Mouse (Mus musculus): Measurements from ENCODE around the gene Lrit3. TPM values are rescaled to one million over a fixed set of nuclear protein-coding genes. Genes with fewer than 3 reads are reported as not detected.

Gene Lrit3
- polyA plus RNA-seq (2012; rRNA removed) (not detected in 2 replicates), polyA plus RNA-seq (2014; fragmentation: Nextera tagmentation; extraction: Ambion mirVana) (not detected in 2 replicates)

DNA sequence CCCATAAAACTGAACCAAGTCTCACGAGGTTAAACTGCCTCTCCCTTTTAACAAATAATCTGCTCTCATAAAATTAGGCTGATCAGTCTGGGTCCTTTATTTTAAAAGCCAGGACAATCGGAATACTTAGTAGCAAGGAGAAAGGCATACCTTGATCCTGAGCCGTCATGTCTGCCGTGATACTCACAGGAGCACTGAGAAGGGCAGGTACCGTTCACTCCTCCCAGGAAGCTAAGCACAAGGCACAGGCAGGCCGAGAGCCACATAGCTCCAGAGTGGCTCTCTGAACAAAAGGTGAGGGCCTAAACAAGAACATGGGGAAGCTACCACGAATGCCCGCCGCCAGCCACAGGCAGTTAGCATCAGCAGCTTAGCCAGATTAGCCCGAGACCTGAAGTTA lies at the start of gene Lrit3:
Lrit3 (minus strand) TSS at position 266 of the 400 bp plus-strand sequence.
- Histone ChIP-seq H3K9ac (replicated peaks) (no peak within 1 kb of the TSS), H3K4me2 (ENCODE audit: low read depth) (no peak within 1 kb of the TSS), H3K36me3 (replicated peaks; ENCODE audit: control insufficient read depth, insufficient read depth, low read depth) (no peaks in the 10 kb centered on the region), H3K27me3 (ENCODE audit: control insufficient read depth, insufficient read depth, low read length) (no peaks in the 10 kb centered on the region), H3K27ac (no peak within 1 kb of the TSS), H3K4me1 (replicated peaks; ENCODE audit: control insufficient read depth in 2 of 2, insufficient read depth in 2 of 2, low read length in 1 of 2) (no peaks in the 10 kb centered on the region), H3K4me3 (ENCODE audit: insufficient read depth in 1 of 2, low read depth in 2 of 2, low read length in 2 of 2) (no peak within 1 kb of the TSS), H3K9me3 (ENCODE audit: control insufficient read depth, low read length) (no peaks in the 10 kb centered on the region)
- DNase-seq (ENCODE audit: low read depth in 3 of 3, low spot score in 3 of 3) (no peak), ATAC-seq (ENCODE audit: insufficient read depth) (no peak)
- no peak for TF ChIP-seq CTCF (IDR thresholded peaks at IDR 0.05; ENCODE audit: low read depth)
- TF ChIP-seq EP300 (IDR thresholded peaks at IDR 0.05; ENCODE audit: low read depth) = no peak
- 67% methylated on average over 10 of the region's 10 CpGs for WGBS (ENCODE audit: insufficient replicate concordance)

DNA sequence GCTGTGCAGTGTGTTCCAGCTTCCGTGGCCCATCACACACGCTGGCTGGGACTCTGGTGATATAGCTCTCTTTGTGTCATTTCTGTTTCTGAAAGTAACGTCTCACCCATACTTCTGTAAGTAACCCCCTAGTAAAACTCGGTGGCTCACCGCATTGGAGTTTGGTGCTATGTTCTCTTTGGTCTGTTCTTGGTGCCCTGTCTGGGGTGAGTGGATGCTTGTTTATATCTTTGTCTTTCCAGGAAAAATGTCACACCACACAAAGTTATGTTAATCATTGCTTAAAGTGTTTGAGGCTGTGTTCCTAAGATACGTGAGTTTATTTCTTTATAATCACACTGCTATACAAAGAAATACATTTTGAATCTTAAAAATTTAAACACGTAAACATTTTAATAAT lies 43.0 kb upstream of the Lrit3 start:
- Histone ChIP-seq H3K27ac (no peak overlapping the region), H3K36me3 (replicated peaks; ENCODE audit: control insufficient read depth, insufficient read depth, low read depth) (no peaks in the 10 kb centered on the region), H3K4me3 (ENCODE audit: insufficient read depth in 1 of 2, low read depth in 2 of 2, low read length in 2 of 2) (no peak overlapping the region), H3K4me1 (replicated peaks; ENCODE audit: control insufficient read depth in 2 of 2, insufficient read depth in 2 of 2, low read length in 1 of 2) (no peaks in the 10 kb centered on the region), H3K27me3 (ENCODE audit: control insufficient read depth, insufficient read depth, low read length) (no peaks in the 10 kb centered on the region), H3K9ac (replicated peaks) (no peak overlapping the region), H3K9me3 (ENCODE audit: control insufficient read depth, low read length) (no peaks in the 10 kb centered on the region), H3K4me2 (ENCODE audit: low read depth) (no peak overlapping the region)
- DNase-seq (ENCODE audit: low read depth in 3 of 3, low spot score in 3 of 3) (no peak), ATAC-seq (ENCODE audit: insufficient read depth) (no peak)
- no peak for TF ChIP-seq EP300 (IDR thresholded peaks at IDR 0.05; ENCODE audit: low read depth)
- 60% methylated on average over 7 of the region's 7 CpGs for WGBS (ENCODE audit: insufficient replicate concordance)

DNA sequence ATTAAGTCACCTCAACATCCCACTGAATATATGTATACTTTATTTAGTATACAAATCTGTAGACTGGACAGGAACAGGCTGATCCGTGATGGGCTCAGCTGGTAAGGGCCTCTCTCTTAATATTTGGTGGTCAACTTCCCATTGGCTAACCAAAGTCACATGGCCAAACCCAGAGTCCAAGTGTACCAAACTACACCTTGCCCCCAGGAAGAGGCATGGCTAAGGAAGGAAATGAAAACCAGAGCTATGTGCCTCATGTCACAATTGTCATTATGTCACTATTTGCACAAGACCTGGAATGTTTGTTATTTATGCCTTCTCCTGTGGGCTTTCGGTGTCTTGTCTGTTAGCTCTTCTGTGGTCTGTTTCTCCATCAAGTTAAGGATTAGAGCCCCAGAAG lies 42.0 kb upstream of the Lrit3 start:
- Histone ChIP-seq H3K4me1 (replicated peaks; ENCODE audit: control insufficient read depth in 2 of 2, insufficient read depth in 2 of 2, low read length in 1 of 2) (no peaks in the 10 kb centered on the region), H3K27me3 (ENCODE audit: control insufficient read depth, insufficient read depth, low read length) (no peaks in the 10 kb centered on the region), H3K4me2 (ENCODE audit: low read depth) (no peak overlapping the region), H3K9ac (replicated peaks) (no peak overlapping the region), H3K4me3 (ENCODE audit: insufficient read depth in 1 of 2, low read depth in 2 of 2, low read length in 2 of 2) (no peak overlapping the region), H3K27ac (no peak overlapping the region), H3K9me3 (ENCODE audit: control insufficient read depth, low read length) (no peaks in the 10 kb centered on the region), H3K36me3 (replicated peaks; ENCODE audit: control insufficient read depth, insufficient read depth, low read depth) (no peaks in the 10 kb centered on the region)
- no peak for DNase-seq (ENCODE audit: low read depth in 3 of 3, low spot score in 3 of 3)
- WGBS (ENCODE audit: insufficient replicate concordance) = 41% methylated on average over 2 of the region's 2 CpGs
- no peak for ATAC-seq (ENCODE audit: insufficient read depth)
- no peak for TF ChIP-seq CTCF (IDR thresholded peaks at IDR 0.05; ENCODE audit: low read depth)

DNA sequence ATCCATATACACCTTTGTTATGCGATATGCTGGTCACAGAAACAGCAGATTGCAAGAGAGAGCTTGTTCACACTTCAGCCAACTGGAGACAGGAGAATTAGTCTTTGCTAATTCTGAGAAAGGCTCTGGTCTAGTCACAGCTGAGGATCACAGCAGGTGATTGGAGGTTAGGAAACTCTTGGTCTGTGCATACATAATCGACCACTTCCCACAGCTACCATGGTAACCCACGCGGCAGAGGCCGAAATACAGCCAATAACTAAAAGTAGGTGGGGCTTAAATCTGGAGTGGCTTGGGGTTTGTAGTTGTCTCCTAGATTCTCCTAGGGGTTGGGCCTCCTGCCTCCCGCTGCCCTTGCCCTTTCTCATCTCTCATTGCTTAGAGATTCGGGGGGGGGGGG lies 34.2 kb upstream of the Lrit3 start:
- no peak for DNase-seq (ENCODE audit: low read depth in 3 of 3, low spot score in 3 of 3)
- Histone ChIP-seq H3K27ac (no peak overlapping the region), H3K9me3 (ENCODE audit: control insufficient read depth, low read length) (no peaks in the 10 kb centered on the region), H3K4me3 (ENCODE audit: insufficient read depth in 1 of 2, low read depth in 2 of 2, low read length in 2 of 2) (peak overlapping the region; percentile 14 to 27; a peak in 2 of 4 replicates), H3K4me2 (ENCODE audit: low read depth) (peak overlapping the region; percentile 25), H3K4me1 (replicated peaks; ENCODE audit: control insufficient read depth in 2 of 2, insufficient read depth in 2 of 2, low read length in 1 of 2) (peaks cover 0 to 7% of the 10 kb centered on the region in 2 experiments; a peak in 2 of 4 replicates), H3K36me3 (replicated peaks; ENCODE audit: control insufficient read depth, insufficient read depth, low read depth) (no peaks in the 10 kb centered on the region), H3K27me3 (ENCODE audit: control insufficient read depth, insufficient read depth, low read length) (no peaks in the 10 kb centered on the region), H3K9ac (replicated peaks) (no peak overlapping the region)
- TF ChIP-seq EP300 (IDR thresholded peaks at IDR 0.05; ENCODE audit: low read depth) = no peak
- peak; percentile 44; the same call in 1 of the 2 replicates for ATAC-seq (ENCODE audit: insufficient read depth)
- 52% methylated on average over 7 of the region's 7 CpGs for WGBS (ENCODE audit: insufficient replicate concordance)

DNA sequence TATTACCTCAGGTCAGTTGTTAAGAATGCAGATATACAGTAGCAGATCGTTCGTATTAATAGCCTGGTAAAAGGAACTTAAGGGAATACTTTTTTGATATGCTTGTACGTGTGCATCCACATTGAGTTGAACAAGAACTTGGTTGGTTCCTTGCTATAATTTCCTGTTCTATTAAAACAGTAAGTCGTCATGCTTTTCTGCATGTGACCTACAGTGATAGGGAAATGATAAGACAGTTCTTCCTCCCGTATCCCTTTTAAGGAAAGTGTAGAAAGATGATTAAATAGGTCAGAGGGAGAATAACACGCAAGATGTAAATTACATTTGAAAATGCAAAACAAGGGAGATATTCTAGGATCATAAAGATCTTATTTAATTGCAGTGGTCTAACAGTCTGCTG lies 33.1 kb upstream of the Lrit3 start:
- peak overlapping the region; percentile 21 to 27; a peak in 3 of 4 replicates for H3K4me3 ChIP-seq (ENCODE audit: insufficient read depth in 1 of 2, low read depth in 2 of 2, low read length in 2 of 2)
- H3K27me3 ChIP-seq (ENCODE audit: control insufficient read depth, insufficient read depth, low read length) = no peaks in the 10 kb centered on the region
- H3K9me3 ChIP-seq (ENCODE audit: control insufficient read depth, low read length) = no peaks in the 10 kb centered on the region
- DNase-seq (ENCODE audit: low read depth in 3 of 3, low spot score in 3 of 3) = no peak
- 54% methylated on average over 6 of the region's 6 CpGs for WGBS (ENCODE audit: insufficient replicate concordance)
- peaks cover 0 to 7% of the 10 kb centered on the region in 2 experiments; a peak in 2 of 4 replicates for H3K4me1 ChIP-seq (replicated peaks; ENCODE audit: control insufficient read depth in 2 of 2, insufficient read depth in 2 of 2, low read length in 1 of 2)
- TF ChIP-seq EP300 (IDR thresholded peaks at IDR 0.05; ENCODE audit: low read depth) (no peak), CTCF (IDR thresholded peaks at IDR 0.05; ENCODE audit: low read depth) (no peak)
- no peak overlapping the region for H3K27ac ChIP-seq
- no peak for ATAC-seq (ENCODE audit: insufficient read depth)
- H3K36me3 ChIP-seq (replicated peaks; ENCODE audit: control insufficient read depth, insufficient read depth, low read depth) = no peaks in the 10 kb centered on the region
- no peak overlapping the region for H3K4me2 ChIP-seq (ENCODE audit: low read depth)
- H3K9ac ChIP-seq (replicated peaks) = no peak overlapping the region
